Mouse (Mus musculus): Measurements from ENCODE around the gene Ddx41.

Ddx41 gene

GRCm38 (mm10) chr13:55542891-55543290 lies 6.4 kb upstream of the Ddx41 start:
- DNase-seq (ENCODE audit: low spot score in 2 of 2) = no peak

GRCm38 (mm10) chr13:55540933-55541332 lies 4.5 kb upstream of the Ddx41 start:
- no peak for DNase-seq (ENCODE audit: low spot score in 2 of 2)

- DNase-seq (ENCODE audit: low spot score in 2 of 2) = peak in 1 of 2 experiments; percentile 67
Observed at GRCm38 (mm10) chr13:55535796-55536193, 663 bp downstream of the Ddx41 start.

GRCm38 (mm10) chr13:55535191-55535590 lies 1.3 kb downstream of the Ddx41 start:
- DNase-seq (ENCODE audit: low spot score in 2 of 2) = no peak

DNA sequence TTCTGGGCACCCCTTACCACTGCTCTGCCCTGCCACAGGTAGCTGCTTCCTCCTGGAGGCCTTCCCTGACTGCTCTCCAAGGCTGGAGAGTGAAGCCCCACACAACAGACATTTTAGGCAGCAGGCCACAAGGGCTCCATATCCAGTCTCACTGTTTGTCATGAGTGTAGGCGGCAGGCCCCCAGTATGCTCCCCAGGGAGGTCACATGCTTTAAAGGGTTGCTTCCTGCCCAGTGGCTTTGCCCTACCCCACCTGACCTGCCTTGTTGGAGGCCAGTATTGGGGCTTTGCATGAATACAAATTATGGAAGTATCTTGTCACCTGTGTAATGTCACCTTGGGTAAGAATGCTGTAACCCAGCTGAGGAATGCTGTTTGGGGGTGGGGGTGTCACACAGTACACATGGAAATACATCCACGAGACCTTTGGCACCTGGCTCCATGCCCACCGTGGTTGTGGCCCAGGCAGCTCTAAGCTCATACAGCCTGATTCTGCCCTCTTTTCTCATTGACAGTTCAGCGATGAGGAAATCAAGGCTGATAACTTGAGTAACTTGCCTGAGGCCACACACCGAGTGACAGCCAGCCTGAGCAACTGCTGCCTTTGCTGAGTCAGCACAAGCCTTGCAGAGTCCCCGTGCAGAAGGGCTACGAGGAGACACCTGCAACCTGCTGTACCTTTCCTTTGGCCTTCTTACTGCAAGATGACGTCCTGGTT lies 7.1 kb downstream of the Ddx41 start, which contains the start of gene Dok3:
Gene Dok3 (minus strand): TSS at position 99 of the 718 bp plus-strand sequence.
- peak; percentile 70 to 79 for DNase-seq (ENCODE audit: low spot score in 2 of 2)

DNA sequence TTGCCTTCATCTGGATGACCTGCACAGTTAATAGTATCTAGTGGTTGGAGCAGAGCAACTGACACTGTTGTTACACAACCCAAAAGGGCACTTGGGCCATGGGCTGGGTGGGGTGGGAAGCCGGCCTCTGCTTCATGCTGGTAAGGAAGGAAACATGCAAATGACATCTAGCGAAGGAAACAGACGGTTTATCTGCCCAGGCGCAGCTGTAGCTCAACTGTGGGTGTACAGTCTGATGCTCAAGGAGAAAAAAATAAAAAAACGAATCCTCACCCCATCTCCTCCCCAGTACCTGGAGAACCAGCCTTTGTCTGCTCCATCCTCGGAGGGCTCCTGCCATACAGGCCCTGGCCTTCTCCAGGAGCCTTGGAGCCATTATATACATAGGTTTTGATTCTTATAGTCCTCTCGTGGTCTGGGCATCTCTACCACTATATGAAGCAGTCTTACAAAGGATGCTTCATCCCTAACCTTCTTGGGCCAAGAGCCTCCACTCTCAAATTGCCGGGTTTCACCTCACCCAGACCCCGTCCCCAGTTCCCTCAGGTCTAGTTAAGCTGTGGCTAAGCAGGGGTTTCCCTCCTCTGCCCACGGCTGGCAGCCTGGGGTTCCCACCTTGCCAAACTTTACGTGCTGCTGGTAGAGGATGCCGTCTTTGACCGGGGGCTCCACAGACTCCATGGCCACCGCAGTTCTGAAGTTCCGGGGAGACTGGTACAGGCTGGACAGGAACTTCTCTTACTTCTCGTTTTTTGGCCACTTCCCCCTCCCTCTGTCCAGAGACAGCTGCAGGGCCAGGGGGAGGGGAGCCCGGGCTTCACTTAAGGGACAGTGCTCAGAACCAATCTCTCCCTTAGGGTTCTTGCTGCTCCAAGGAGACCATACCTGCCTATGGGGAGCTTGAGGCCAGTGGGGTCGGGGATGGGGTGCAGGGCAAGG lies 8.4 kb downstream of the Ddx41 start:
- peak; percentile 65 to 81 for DNase-seq (ENCODE audit: low spot score in 2 of 2)

GRCm38 (mm10) chr13:55527212-55527611 lies 9.2 kb downstream of the Ddx41 start:
- peak in 1 of 2 experiments; percentile 76 for DNase-seq (ENCODE audit: low spot score in 2 of 2)

- DNase-seq (ENCODE audit: low spot score in 2 of 2) = no peak
Observed at GRCm38 (mm10) chr13:55525733-55526553, 10.5 kb downstream of the Ddx41 start.

GRCm38 (mm10) chr13:55523951-55524600 lies 12.4 kb downstream of the Ddx41 start:
- DNase-seq (ENCODE audit: low spot score in 2 of 2) = no peak

DNA sequence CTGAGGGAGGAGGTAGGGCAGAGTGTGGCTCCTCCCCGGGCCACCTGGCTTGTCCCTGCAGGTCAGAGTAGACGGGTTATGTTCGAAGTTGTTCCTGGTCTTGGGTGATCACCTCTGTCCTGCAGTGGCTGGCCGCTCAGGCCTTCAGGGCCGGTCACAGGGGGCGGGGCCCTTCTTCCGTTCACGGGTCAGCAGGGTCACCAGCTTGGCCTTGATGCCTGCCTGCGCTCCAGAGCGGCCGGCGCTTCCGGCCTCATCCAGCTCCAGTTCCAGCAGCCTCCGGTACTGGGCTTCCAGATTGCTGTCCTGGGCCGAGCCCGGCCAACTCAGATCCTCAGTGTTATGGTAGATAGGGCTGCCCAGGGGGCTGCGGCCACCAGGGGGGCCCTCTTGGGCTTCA lies 13.2 kb downstream of the Ddx41 start:
- DNase-seq (ENCODE audit: low spot score in 2 of 2) = peak in 1 of 2 experiments; percentile 46

DNA sequence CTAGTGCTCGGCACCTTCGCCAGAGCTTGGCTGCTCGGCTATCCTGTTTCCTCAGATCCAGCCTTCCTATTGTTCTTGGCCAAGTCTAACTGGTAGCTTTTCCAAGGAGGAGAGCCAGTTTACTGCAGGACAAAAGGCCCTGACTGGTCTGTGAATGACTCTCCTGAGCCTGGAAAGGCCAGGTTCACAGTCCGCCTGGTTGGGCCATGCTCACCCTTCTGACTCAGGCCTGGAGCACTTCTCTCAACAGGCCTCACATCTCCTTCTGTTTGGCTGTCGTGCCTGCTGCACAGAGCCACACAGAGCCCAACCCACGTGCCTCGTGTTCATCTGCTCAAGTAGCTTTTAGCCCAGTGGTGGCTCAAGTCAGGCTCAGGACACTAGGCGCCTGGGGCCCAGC lies 13.7 kb downstream of the Ddx41 start:
- DNase-seq (ENCODE audit: low spot score in 2 of 2) = no peak

- DNase-seq (ENCODE audit: low spot score in 2 of 2) = no peak
Observed at GRCm38 (mm10) chr13:55519606-55520005, 16.9 kb downstream of the Ddx41 start.

GRCm38 (mm10) chr13:55516955-55517354 lies 19.5 kb downstream of the Ddx41 start:
- DNase-seq (ENCODE audit: low spot score in 2 of 2) = peak; percentile 81 to 97

- no peak for DNase-seq (ENCODE audit: low spot score in 2 of 2)
Observed at GRCm38 (mm10) chr13:55513828-55514227, 22.6 kb downstream of the Ddx41 start.

GRCm38 (mm10) chr13:55513111-55513748 lies 23.2 kb downstream of the Ddx41 start, which contains the start of gene Pdlim7:
Gene Pdlim7, minus strand, starts transcription at chr13:55513676.
- peak; percentile 88 to 94 for DNase-seq (ENCODE audit: low spot score in 2 of 2)

GRCm38 (mm10) chr13:55512379-55513031 lies 24.0 kb downstream of the Ddx41 start:
- peak; percentile 34 to 76 for DNase-seq (ENCODE audit: low spot score in 2 of 2)

DNA sequence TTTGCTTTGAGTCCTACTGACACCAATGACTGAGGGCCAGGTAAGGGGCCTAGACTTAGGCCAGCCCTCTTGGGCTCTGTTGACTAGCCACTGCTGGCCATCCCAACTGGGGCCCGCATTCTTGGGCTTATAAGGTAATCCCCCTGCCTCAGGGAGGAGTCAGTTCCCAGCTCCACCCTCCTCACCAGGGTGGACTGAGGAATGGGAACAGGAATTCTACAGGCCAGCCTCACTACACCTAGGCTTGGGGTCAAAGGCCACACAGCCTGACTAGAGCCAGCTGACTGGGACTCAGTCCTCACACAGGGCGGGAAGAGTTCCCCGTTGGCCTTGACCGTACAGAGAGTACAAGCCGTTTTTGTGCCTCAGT lies 25.0 kb downstream of the Ddx41 start:
- no peak for DNase-seq (ENCODE audit: low spot score in 2 of 2)

GRCm38 (mm10) chr13:55510668-55511491 lies 25.6 kb downstream of the Ddx41 start:
- DNase-seq (ENCODE audit: low spot score in 2 of 2) = peak in 1 of 2 experiments; percentile 55

DNA sequence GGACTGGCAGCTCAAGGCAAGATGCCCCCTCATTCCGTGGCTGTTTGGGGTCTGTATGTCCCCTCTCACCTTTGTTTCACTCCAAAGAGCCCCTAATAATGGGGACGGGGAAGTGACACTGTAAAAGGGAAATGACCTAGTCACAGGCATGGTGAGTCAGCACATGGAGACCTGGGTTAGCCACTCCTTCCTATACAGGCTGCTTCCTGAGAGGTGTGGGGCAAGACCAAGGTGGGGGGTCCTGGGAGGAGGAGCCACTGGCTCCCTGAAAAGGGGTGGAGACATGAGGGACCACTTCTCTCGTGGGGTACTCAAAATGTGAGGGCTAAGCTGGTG lies 26.2 kb downstream of the Ddx41 start:
- no peak for DNase-seq (ENCODE audit: low spot score in 2 of 2)

Measured in spleen, postnatal 4 days (tissue).